Mouse (Mus musculus) ES-Bruce4 (cell line): ENCODE measurements around the gene Hlx. TPM values are rescaled to one million over a fixed set of nuclear protein-coding genes. Genes with fewer than 3 reads are reported as not detected.

Experiments used
- H3K27ac ChIP-seq: 2 replicates; pipeline ENCODE4 v1.5.1; 2012; ENCODE audit warnings: low read length, inconsistent platforms; ENCODE audit not compliant: insufficient read depth
- H3K27me3 ChIP-seq: 2 replicates; pipeline ENCODE4 v1.6.1; 2012; ENCODE audit warnings: mild to moderate bottlenecking, low read length, inconsistent platforms; ENCODE audit not compliant: control insufficient read depth, poor library complexity, insufficient read depth, severe bottlenecking
- H3K36me3 ChIP-seq: 2 replicates; pipeline ENCODE4 v1.6.1; 2012; ENCODE audit warnings: inconsistent platforms, mild to moderate bottlenecking, low read length, moderate library complexity; ENCODE audit not compliant: control insufficient read depth, poor library complexity, insufficient read depth, severe bottlenecking
- H3K4me1 ChIP-seq: one replicate; pipeline ENCODE4 v1.8.1; 2011; ENCODE audit warnings: low read length; ENCODE audit not compliant: control insufficient read depth, insufficient read depth
- H3K4me3 ChIP-seq: 2 replicates; pipeline ENCODE4 v1.5.1; 2011; ENCODE audit warnings: low read depth, mild to moderate bottlenecking, low read length
- H3K9ac ChIP-seq: 2 replicates; pipeline ENCODE4 v1.6.1; 2012; ENCODE audit warnings: low read depth, mild to moderate bottlenecking, inconsistent platforms; ENCODE audit not compliant: poor library complexity, severe bottlenecking
- H3K9me3 ChIP-seq: replicated peaks from 2 replicates; pipeline ENCODE4 v1.6.1; 2012; ENCODE audit warnings: mild to moderate bottlenecking, low read length, inconsistent platforms; ENCODE audit not compliant: control insufficient read depth, poor library complexity, insufficient read depth, severe bottlenecking
- CTCF ChIP-seq: IDR thresholded peaks from one replicate; pipeline ENCODE4 v1.8.1; 2011; ENCODE audit warnings: low read depth, low read length
- EP300 ChIP-seq: IDR thresholded peaks from 2 replicates; pipeline ENCODE4 v1.6.1; 2011; ENCODE audit warnings: low read depth, low read length; ENCODE audit not compliant: insufficient read depth
- POLR2A ChIP-seq: IDR thresholded peaks from one replicate; pipeline ENCODE4 v1.8.1; 2011; ENCODE audit warnings: low read length; ENCODE audit not compliant: insufficient read depth
- polyA plus RNA-seq: library from polyadenylated mRNA; stranded (reverse); fragments of >200 nt; gene quantifications from 2 replicates; pipeline ENCODE4 v1.2.4, GENCODE M21; 2011; ENCODE audit warnings: low read depth; ENCODE audit not compliant: missing spikeins, insufficient read depth, insufficient read length

The Hlx gene
- polyA plus RNA-seq, 1 experiment, result not detected

DNA sequence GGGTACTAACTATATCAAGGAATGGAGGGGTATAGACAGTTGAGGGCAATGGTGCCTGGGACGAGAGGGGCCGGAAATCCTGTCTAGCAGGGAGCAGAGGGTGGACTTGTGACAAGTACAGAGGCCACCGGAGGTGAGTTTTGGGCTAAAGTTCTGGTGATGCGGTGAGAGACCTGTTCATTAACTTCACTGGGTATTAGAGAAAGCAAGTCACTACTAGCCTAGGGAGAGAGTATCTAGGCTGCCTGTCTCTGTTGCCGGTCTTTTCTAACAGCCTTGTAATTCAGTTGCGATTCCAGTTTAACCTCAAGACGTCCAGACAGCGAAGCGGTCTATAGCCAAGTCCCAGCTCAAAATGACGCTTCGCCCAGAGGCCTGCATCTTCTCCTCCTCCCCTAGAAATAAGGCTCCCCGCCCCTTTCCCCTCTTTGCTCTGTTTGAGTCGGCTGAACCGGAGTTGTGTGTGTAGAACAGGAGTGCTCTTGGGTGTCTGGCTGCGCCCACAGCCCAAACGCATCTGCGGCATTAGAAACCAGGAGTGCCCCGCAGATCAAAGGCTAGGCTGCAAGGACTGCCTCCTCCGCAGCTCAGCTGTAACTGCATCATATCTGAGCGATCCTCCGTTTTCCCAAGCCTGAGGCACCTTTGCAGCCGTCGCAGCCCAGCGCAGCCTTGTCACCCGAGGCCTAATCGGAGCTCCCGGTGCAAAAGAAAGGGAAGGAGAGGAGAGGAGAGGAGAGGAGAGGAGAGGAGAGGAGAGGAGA is 1.8 kb upstream of the Hlx start:
- Histone ChIP-seq H3K36me3 (no peaks in the 10 kb centered on the region), H3K4me1 (no peaks in the 10 kb centered on the region), H3K9me3 (no peaks in the 10 kb centered on the region), H3K27ac (no peak overlapping the region), H3K4me3 (no peak overlapping the region), H3K27me3 (peaks cover 36% of the 10 kb centered on the region), H3K9ac (no peak overlapping the region)
- no peak for TF ChIP-seq CTCF
- TF ChIP-seq POLR2A, result no peak
- TF ChIP-seq EP300, result no peak

DNA sequence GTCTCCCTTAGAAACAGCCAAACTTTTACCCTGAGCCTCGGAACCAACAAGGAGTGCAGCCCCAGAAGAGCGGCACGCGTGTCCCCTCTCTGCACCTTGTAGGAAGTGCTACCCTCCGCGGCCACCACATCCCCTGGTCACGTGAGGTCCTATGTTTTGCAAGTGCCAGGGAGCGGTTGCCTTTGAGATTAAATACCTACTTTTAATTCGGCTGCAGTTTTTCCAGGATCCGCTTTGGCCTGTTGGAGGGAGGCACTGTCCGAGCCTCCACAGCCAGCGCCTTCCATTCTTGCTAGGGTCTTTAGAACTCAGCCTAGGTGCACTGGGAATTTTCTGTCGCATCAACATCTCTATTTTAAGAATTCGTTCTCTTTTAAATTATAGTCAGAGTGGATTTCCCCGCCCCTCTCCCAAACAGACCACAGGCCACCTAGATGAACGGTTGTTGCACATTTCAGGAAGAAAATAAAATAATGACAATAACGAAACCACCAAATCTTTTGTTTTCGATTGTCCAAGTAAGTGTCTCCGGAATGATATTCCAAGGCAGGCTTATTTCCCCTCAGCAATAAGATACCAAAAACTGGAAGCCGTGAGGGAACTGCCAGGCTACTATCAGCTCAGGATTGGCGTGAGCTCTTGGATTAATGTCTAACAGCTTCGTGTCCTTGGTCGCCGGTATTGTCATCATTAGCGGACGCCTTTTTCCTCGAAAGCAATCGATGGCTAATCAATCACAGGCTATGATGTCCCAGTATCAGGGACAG is 1.1 kb upstream of the Hlx start:
- Histone ChIP-seq H3K9me3 (no peaks in the 10 kb centered on the region), H3K4me3 (no peak overlapping the region; the same call in 1 of the 2 replicates), H3K36me3 (no peaks in the 10 kb centered on the region), H3K9ac (no peak overlapping the region), H3K27ac (no peak overlapping the region), H3K27me3 (peaks cover 40% of the 10 kb centered on the region), H3K4me1 (no peaks in the 10 kb centered on the region)
- TF ChIP-seq POLR2A, result no peak
- TF ChIP-seq CTCF, result no peak
- no peak for TF ChIP-seq EP300

DNA sequence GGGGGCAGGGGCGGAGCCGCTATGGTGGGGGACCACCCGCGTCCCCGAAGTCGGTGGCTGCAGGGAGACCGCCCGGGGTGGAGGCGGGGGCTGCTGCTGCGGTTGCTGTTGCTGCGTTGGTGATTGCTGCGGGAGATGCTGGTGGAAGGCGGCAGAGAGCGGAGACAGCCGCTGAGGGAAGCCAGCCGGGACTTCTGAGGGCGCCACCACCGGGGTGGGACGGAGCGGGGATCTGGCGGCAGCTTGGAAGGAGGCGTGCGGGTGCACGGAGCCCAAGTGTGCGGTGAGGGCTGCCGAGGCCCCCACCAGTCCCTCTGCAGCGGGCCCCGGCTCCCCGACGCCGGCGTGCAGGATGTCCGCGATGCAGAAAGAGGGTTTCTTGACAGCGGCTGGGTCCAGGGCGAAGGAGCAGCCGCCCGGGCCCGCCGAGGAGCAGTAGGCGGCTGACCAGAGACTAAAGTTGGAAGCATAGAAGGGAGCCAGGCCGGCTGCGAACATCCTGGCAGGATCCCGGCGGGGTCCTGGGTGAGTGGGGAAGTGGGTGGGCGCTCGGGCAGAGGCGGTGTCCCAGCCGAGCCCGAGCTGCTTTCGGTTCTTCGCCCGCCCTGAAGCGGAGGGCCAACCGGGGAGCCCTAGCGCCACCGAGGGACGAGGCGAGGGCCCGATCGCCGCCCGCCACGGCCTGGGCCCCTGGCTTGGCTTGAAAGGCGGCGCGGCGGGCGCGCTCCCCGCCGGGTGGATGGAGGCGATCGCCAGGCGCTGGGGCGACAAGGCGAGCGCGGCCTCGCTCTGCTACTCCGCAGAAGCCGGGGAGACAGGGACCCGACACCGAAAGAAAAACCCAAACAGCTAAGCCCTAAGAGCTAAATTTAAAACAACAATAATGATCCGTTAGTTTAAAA is 524 bp downstream of the Hlx start:
- Histone ChIP-seq H3K9ac (peak overlapping the region; percentile 77), H3K4me3 (peak overlapping the region; percentile 72), H3K9me3 (no peaks in the 10 kb centered on the region), H3K27ac (no peak overlapping the region), H3K36me3 (no peaks in the 10 kb centered on the region), H3K27me3 (peaks cover 49% of the 10 kb centered on the region), H3K4me1 (no peaks in the 10 kb centered on the region)
- TF ChIP-seq POLR2A (no peak), CTCF (no peak), EP300 (no peak)

DNA sequence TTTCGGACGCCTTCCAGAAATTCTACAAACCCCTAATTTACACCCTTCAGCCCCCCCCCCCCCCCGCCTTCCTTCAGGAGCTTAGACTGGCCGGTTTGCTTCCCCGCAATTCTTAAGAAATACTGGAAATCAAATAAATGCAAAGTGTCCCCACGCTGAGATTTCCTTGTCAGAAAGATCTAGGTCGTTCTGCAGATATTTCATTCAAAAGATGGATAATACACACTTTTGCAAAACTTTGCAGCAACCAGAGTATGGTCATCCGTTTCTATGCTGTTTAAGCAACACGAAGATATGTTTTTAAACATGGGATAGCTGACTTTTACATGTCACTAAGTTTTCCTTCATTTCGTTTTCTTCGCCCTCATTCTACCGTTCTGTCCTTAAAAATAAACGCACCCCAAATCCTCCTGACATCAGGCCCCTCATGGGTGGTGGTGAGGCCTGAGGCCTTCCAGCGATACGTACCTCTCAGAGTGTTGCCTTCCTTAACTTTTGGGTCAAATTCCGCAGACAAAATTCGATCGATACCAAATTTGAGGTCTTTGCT is 1.3 kb downstream of the Hlx start:
- TF ChIP-seq EP300 (no peak), POLR2A (no peak), CTCF (no peak)
- H3K4me3 ChIP-seq, result peak overlapping the region; percentile 72
- H3K9me3 ChIP-seq, result no peaks in the 10 kb centered on the region
- 0 out of 2 replicates have a peak overlapping the region, but pooled peaks have one; percentile 77 for H3K9ac ChIP-seq
- H3K27me3 ChIP-seq, result peaks cover 55% of the 10 kb centered on the region
- H3K4me1 ChIP-seq, result no peaks in the 10 kb centered on the region
- no peaks in the 10 kb centered on the region for H3K36me3 ChIP-seq
- H3K27ac ChIP-seq, result no peak overlapping the region

DNA sequence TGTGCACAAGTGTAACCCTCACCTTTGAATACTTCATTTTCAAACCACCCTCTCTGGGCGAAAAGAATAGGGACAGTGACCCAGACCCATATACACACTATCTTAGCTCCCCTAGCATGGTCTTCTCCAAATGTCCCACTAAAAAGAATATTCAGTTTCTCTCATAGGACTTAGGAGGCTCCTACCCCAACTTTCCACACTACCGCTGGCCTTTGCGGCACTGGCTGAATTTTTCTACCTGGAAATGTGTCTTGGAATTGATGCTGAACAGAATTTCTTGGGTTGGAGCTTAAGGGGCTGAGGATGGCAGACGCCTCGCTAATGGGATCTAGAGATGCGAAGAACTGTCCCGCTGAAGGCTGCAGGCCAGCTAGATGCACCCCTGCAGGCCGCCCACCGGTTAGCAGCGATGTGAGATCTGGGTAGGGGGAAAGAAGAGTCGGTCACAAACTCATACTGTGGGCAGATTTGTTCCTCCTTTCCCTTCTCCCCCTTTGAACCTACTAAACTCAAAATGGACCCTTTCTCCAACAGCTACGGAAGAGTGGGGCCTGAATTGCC is 1.9 kb downstream of the Hlx start:
- H3K4me3 ChIP-seq, result no peak overlapping the region
- no peaks in the 10 kb centered on the region for H3K36me3 ChIP-seq
- no peaks in the 10 kb centered on the region for H3K9me3 ChIP-seq
- no peak overlapping the region for H3K27ac ChIP-seq
- TF ChIP-seq CTCF, result no peak
- no peak for TF ChIP-seq POLR2A
- TF ChIP-seq EP300, result no peak
- peaks cover 53% of the 10 kb centered on the region for H3K27me3 ChIP-seq
- no peaks in the 10 kb centered on the region for H3K4me1 ChIP-seq
- H3K9ac ChIP-seq, result no peak overlapping the region
